Mouse (Mus musculus) heart, postnatal 25 days (tissue): ENCODE results near the gene Ugt1a9. TPM values are rescaled to one million over a fixed set of nuclear protein-coding genes. Genes with fewer than 3 reads are reported as not detected.

ENCODE experiments used
- DNase-seq: peaks from one replicate; pipeline ENCODE4 v3.0.0; 2022; ENCODE audit warnings: low spot score
- intact Hi-C: fragments of 180-260 bp; cut with DNase I; formaldehyde crosslinking; loops from one replicate; pipeline ENCODE4 v1.15.1; 2025
- total RNA-seq, 2 experiments: library from RNA; stranded (reverse); gene quantifications; 2 replicates each; pipeline ENCODE4 v1.2.3; 2021

Gene Ugt1a9
- total RNA-seq, 2 experiments from 2014 or later, result not detected

GRCm38 (mm10) chr1:88267489-88267888, 196.9 kb downstream of the Ugt1a9 start:
- no peak for DNase-seq
- intact Hi-C loops, result no loop called here

GRCm38 (mm10) chr1:88268070-88268469, 197.5 kb downstream of the Ugt1a9 start:
- intact Hi-C loops, result no loop called here
- DNase-seq, result no peak

Other genes starting within 250 kb of the Ugt1a9 start
- 10 to 100 TPM; 56.5 to 56.7 TPM for gene Dgkd, start 217.5 kb upstream of the Ugt1a9 start, total RNA-seq
- gene Usp40, start 62.2 kb upstream of the Ugt1a9 start, total RNA-seq, result 10 to 100 TPM; 16.1 to 19.4 TPM
- not detected for gene Ugt1a10, start 15.4 kb upstream of the Ugt1a9 start, total RNA-seq
- gene Ugt1a8, start 17.0 kb downstream of the Ugt1a9 start, total RNA-seq, result not detected
- 1 to 10 TPM in 1 of 2 experiments, under 1 TPM in 1; 0.96 to 1.3 TPM for gene Ugt1a7c, start 24.3 kb downstream of the Ugt1a9 start, total RNA-seq
- under 1 TPM; 0.57 to 0.67 TPM for gene Ugt1a6b, start 32.5 kb downstream of the Ugt1a9 start, total RNA-seq
- 1 to 10 TPM; 2.6 to 3.4 TPM for gene Ugt1a6a, start 64.0 kb downstream of the Ugt1a9 start, total RNA-seq
- gene Ugt1a5, start 95.2 kb downstream of the Ugt1a9 start, total RNA-seq, result under 1 TPM in 1 of 2 experiments, not detected in 1; 0.64 TPM
- gene Ugt1a2, start 129.8 kb downstream of the Ugt1a9 start, total RNA-seq, result not detected
- under 1 TPM; 0.42 TPM for gene Dnajb3, start 135.0 kb downstream of the Ugt1a9 start, total RNA-seq
- gene Ugt1a1, start 141.2 kb downstream of the Ugt1a9 start, total RNA-seq, result not detected
- gene Mroh2a, start 156.2 kb downstream of the Ugt1a9 start, total RNA-seq, result under 1 TPM; 0.28 to 0.42 TPM
- 10 to 100 TPM; 14.5 to 14.6 TPM for gene Hjurp, start 206.8 kb downstream of the Ugt1a9 start, total RNA-seq
- gene Trpm8, start 206.9 kb downstream of the Ugt1a9 start, total RNA-seq, result not detected